Mouse (Mus musculus) kidney, postnatal 0 days (tissue): Measurements from ENCODE around the gene Gpd2. TPM values are rescaled to one million over a fixed set of nuclear protein-coding genes. Genes with fewer than 3 reads are reported as not detected.

Experiments used
- ATAC-seq: fragments of 200-750 bp; cut with Nextera tagmentation; replicated peaks from 2 replicates; pipeline ENCODE4 v1.8.0; 2017; ENCODE audit warnings: low read depth, moderate number of reproducible peaks, moderate TSS enrichment, moderate library complexity; ENCODE audit not compliant: low FRiP score
- DNase-seq: peaks from one replicate; pipeline ENCODE4 v3.0.0-alpha.2; 2016; ENCODE audit warnings: low spot score
- H3K27ac ChIP-seq: fragments of 300-500 bp; sonication (generic); 2 replicates; pipeline ENCODE4 v1.5.1; 2014; ENCODE audit warnings: mild to moderate bottlenecking
- H3K27me3 ChIP-seq: fragments of 300-500 bp; sonication (generic); 2 replicates; pipeline ENCODE4 v1.6.1; 2014; ENCODE audit warnings: low read length, mixed read lengths; ENCODE audit not compliant: insufficient read depth
- H3K36me3 ChIP-seq: fragments of 300-500 bp; sonication (generic); 2 replicates; pipeline ENCODE4 v1.6.1; 2014; ENCODE audit warnings: low read length, mixed read lengths; ENCODE audit not compliant: insufficient read depth
- H3K4me1 ChIP-seq: fragments of 300-500 bp; sonication (generic); replicated peaks from 2 replicates; pipeline ENCODE4 v1.6.1; 2014; ENCODE audit warnings: antibody characterized with exemption, low read length, mixed read lengths; ENCODE audit not compliant: insufficient read depth
- H3K4me2 ChIP-seq: fragments of 300-500 bp; sonication (generic); 2 replicates; pipeline ENCODE4 v1.6.1; 2014; ENCODE audit warnings: mild to moderate bottlenecking, low read length, moderate library complexity, mixed read lengths
- H3K4me3 ChIP-seq: fragments of 300-500 bp; sonication (generic); replicated peaks from 2 replicates; pipeline ENCODE4 v1.5.1; 2014; ENCODE audit warnings: low read depth, low read length
- H3K9ac ChIP-seq: fragments of 300-500 bp; sonication (generic); 2 replicates; pipeline ENCODE4 v1.6.1; 2014; ENCODE audit warnings: low read depth, low read length
- H3K9me3 ChIP-seq: fragments of 300-500 bp; sonication (generic); replicated peaks from 2 replicates; pipeline ENCODE4 v1.6.1; 2016; ENCODE audit warnings: low read length, inconsistent platforms, mixed read lengths
- CTCF ChIP-seq: IDR thresholded peaks from 2 replicates; pipeline ENCODE4 v1.5.1; 2016; ENCODE audit warnings: antibody characterized with exemption, low read depth, mild to moderate bottlenecking, moderate library complexity
- WGBS: fragments of 180-500 bp; shearing (Covaris S2); extraction: QIAGEN DNeasy Blood & Tissue Kit; methylation state at CpG from one replicate; pipeline ENCODE4 v1.1.7; 2014; 5-methylcytosine and 5-hydroxymethylcytosine counted together
- polyA plus RNA-seq: library from polyadenylated mRNA; unstranded; fragments of >200 nt; fragmentation: Nextera tagmentation; extraction: Ambion mirVana; gene quantifications from 2 replicates; pipeline ENCODE4 v1.2.1, GENCODE M21; 2015

Gene Gpd2
- polyA plus RNA-seq, 1 experiment from 2014 or later, result 11.9 TPM

DNA sequence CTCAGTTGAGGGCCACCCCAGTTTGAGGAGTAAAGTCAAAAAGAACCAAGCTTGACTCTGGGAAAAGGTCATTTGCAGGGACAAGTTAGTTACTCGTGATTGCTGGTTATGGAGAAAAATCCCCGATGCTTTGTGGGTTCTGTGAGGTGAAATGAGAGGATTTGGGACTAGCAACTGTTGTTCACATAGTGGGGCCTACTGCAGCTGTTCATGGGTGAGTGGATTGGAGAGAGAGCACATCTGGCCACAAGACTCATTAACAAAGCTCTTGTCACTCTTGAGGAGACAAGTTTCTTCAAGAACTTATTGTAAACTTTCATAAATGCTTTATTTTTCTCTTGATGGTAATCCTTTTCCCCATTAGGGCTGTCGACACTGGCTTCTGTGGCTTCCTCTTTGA is 117.4 kb downstream of the Gpd2 start:
- Histone ChIP-seq H3K4me2 (no peak overlapping the region), H3K27me3 (no peaks in the 10 kb centered on the region), H3K27ac (no peak overlapping the region), H3K4me1 (no peaks in the 10 kb centered on the region), H3K4me3 (no peak overlapping the region), H3K36me3 (no peaks in the 10 kb centered on the region), H3K9ac (no peak overlapping the region), H3K9me3 (no peaks in the 10 kb centered on the region)
- 74% methylated on average over 3 of the region's 3 CpGs for WGBS
- no peak for ATAC-seq
- no peak for TF ChIP-seq CTCF
- DNase-seq, result no peak

DNA sequence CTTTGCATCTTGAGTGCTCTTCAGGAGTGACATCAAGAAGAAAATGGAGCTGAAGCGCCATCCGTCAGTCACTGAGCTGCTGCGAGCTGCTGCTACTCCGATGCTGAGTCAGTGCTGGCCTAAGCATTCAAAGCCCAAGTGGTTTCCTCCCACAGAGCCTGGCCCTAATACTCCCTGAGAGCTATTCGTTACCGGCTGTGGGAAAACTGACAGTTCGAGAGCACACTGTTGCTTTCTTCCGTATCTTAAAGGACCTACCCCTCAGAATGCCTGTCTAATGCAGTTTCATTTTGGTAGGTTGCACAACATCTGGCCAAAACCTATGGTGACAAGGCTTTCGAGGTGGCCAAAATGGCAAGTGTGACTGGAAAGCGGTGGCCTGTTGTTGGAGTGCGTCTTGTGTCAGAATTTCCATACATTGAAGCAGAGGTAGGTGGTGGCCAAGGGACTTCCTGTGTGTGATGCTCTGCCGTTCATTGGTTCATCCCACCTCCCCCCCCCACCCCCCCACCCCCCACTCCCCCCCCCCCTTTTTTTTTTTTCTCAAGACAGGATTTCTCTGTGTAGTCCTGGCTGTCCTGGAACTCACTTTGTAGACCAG is 118.9 kb downstream of the Gpd2 start:
- Histone ChIP-seq H3K9me3 (no peaks in the 10 kb centered on the region), H3K4me1 (no peaks in the 10 kb centered on the region), H3K36me3 (no peaks in the 10 kb centered on the region), H3K4me2 (no peak overlapping the region), H3K27ac (no peak overlapping the region), H3K9ac (no peak overlapping the region), H3K27me3 (no peaks in the 10 kb centered on the region), H3K4me3 (no peak overlapping the region)
- DNase-seq (no peak), ATAC-seq (no peak)
- no peak for TF ChIP-seq CTCF
- WGBS, result 57% methylated on average over 12 of the region's 12 CpGs

DNA sequence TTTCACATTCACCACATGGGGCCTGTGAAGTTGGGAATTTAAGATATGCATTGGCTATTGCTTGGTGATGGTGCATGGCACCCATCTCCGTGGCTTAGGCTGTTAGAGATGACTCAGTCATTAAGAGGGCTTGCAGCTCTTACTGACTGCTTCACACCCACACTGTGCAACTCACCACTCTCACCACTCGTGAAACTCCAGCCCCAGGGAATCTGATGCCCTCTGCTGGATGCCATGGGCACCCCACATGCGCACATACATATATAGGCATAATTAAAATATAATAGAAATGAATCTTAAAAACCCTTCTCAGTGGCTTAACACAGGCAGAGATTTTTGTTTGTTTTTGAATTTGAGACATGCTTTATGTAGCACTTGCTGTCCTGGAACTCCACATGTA is 125.1 kb downstream of the Gpd2 start:
- H3K4me3 ChIP-seq, result no peak overlapping the region
- peak; percentile 41; the same call in 1 of the 2 replicates for TF ChIP-seq CTCF
- no peaks in the 10 kb centered on the region for H3K27me3 ChIP-seq
- 76% methylated on average over 3 of the region's 3 CpGs for WGBS
- ATAC-seq (no peak), DNase-seq (no peak)
- no peaks in the 10 kb centered on the region for H3K9me3 ChIP-seq
- H3K9ac ChIP-seq, result no peak overlapping the region
- no peak overlapping the region for H3K27ac ChIP-seq
- H3K4me1 ChIP-seq, result no peaks in the 10 kb centered on the region
- H3K36me3 ChIP-seq, result no peaks in the 10 kb centered on the region
- H3K4me2 ChIP-seq, result no peak overlapping the region

DNA sequence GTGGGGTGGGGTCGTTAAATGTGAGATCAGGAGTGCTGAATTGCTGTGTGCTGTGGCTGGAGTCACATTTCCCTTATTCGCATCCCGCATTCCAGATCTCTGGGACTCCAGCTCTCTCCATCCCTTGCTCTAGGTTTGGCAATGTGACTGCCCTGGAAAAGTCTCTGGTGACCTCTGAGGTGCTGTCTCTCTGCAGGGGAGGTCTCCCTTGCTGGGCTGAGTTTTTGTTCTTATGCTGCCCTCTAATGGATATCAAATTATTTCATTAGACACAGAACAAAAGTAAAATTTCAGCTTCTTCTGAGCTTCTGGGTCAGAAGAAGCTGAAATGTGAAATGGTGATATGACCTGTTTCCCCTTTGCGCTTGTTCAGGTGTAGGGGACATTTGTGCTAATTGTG is 137.2 kb downstream of the Gpd2 start:
- TF ChIP-seq CTCF, result peak; percentile 52
- no peak overlapping the region for H3K9ac ChIP-seq
- DNase-seq (peak; percentile 66), ATAC-seq (no peak)
- H3K36me3 ChIP-seq, result no peaks in the 10 kb centered on the region
- H3K4me1 ChIP-seq, result no peaks in the 10 kb centered on the region
- H3K27me3 ChIP-seq, result no peaks in the 10 kb centered on the region
- no peak overlapping the region for H3K4me3 ChIP-seq
- WGBS, result 29% methylated on average over 4 of the region's 4 CpGs
- H3K27ac ChIP-seq, result no peak overlapping the region
- no peaks in the 10 kb centered on the region for H3K9me3 ChIP-seq
- no peak overlapping the region for H3K4me2 ChIP-seq

DNA sequence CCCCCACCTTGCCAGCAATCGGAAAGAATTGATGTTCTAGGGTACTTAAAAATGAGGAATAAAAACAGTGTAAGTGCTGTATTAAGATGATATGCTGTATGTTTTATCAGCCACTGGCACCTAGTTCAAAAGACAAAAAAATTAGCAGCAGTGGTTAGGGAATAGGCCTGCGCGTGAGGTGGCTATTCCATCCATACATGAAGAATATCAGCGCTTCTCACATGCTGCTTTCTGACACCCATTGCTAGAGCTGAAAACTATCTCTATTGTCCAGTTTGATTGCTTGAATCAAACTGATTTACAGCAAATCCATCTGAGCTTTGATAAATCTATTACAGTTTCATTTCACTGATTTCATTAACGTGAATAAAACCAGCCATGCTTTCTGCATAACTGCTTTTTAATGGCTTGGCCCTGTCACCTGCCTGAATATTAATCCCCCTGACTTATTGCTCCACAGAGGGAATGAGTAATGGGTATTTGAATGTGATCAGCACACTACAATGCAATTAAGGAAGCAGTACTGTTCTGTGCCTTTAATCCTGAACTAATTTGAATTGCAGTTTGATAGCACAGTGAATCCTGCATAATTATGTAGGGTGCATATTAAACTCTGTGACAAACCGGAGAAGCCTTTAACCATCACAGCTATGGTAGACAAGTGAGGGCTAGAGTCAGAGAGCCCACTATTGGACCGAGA is 137.9 kb downstream of the Gpd2 start:
- WGBS, result 83% methylated on average over 7 of the region's 7 CpGs
- no peaks in the 10 kb centered on the region for H3K36me3 ChIP-seq
- no peaks in the 10 kb centered on the region for H3K9me3 ChIP-seq
- TF ChIP-seq CTCF, result no peak
- DNase-seq (no peak), ATAC-seq (no peak)
- no peak overlapping the region for H3K27ac ChIP-seq
- no peaks in the 10 kb centered on the region for H3K4me1 ChIP-seq
- H3K4me3 ChIP-seq, result no peak overlapping the region
- H3K27me3 ChIP-seq, result no peaks in the 10 kb centered on the region
- H3K4me2 ChIP-seq, result no peak overlapping the region
- H3K9ac ChIP-seq, result no peak overlapping the region

DNA sequence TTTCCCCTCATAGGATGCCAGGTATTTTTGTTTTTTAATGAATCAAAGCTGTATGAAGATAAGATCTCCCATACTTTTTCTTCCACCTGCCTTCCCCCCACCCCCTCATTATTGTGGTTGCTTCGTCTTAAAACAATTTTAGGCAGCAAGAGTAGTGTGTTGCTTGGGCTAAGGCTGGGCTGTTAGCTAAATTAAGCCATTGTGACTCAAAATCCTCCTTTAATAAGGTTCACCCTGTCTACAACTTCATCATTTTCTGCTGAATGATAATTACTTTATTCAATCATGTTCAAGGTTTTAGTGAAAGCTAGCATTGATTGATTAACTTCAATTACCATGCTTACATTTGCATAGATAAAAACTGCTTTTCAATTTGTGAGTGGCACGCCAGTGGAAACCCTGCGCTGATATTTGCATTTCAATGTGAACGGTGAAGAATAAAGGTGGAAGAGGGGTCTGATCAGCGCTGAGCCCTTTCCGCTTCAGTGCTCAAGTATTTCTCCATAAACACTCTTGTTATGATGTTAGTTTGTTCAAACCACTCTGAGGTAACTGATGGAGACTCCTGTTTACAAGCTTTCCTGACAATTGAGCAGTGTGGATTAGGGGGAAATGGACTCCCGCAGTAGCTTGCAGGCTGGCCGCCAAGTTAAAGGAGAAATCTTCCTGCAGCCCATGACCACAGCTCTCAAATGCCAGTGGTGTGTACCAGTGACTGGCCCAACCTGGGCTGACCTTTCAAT is 140.9 kb downstream of the Gpd2 start:
- 19% methylated on average over 8 of the region's 8 CpGs for WGBS

More for the DNA sequence above, 140.9 kb downstream of the Gpd2 start:
- H3K27me3 ChIP-seq, result no peaks in the 10 kb centered on the region
- H3K36me3 ChIP-seq, result no peaks in the 10 kb centered on the region
- H3K4me1 ChIP-seq, result no peaks in the 10 kb centered on the region
- H3K9ac ChIP-seq, result no peak overlapping the region
- no peak overlapping the region for H3K4me3 ChIP-seq
- no peak for TF ChIP-seq CTCF
- ATAC-seq (no peak), DNase-seq (no peak)
- H3K4me2 ChIP-seq, result no peak overlapping the region
- H3K9me3 ChIP-seq, result no peaks in the 10 kb centered on the region
- no peak overlapping the region for H3K27ac ChIP-seq
